Comparison of ENCODE assay signal across 14 mouse cellular contexts in the genomic region with DNA sequence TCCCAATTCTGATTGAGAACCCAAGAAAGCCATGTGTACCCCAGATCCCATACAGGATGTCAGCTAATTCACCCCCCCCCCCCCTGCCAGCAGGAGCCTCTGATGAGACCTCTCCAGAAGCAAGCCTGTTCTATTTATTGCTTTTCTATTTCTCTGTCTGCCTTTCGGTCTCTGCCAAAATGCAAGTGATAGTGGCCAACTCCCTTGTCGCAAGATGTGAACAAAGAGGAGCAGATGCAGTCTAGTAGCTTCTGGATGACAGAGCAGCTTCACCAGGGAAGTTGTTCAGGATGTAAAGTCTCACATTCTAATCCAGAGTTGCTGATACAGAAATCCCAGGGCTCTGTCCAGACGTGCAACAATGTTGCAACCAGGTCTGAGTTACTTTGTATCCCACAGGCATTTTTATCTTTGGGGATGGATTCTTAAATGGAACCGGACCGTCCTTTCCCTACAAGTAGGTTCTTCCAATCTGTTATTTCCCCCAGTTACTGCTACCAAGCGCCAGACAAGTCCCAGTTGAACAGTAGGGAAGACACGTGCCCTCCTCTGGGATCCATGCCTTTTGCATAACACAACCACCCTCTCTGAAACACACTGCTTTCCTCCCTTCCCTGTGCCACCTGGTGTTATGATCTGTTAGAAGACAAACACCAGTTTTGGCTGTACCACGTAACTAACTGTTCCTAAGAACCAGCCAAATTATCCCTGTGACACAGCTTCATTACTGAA.
A peak's percentile ranks its signal among the peaks of the same experiment; 100 is the strongest.
DNase-seq lines count a peak whose midpoint lies in the region; ATAC-seq lines count a peak whose summit lies in the region.
"Had no signal": no experiment of that assay in that cellular context is flagged by ENCODE, and none has a peak within 500 bp of the region (broad histone marks: within the 10 kb centered on the region; RNA-seq: fewer than 3 reads in every experiment).

No protein-coding gene starts in this region.

- no peak for ATAC-seq in midbrain, embryonic 13.5 days

- no peak overlapping the region for H3K27ac ChIP-seq in midbrain, embryonic 13.5 days
- H3K27ac ChIP-seq: embryonic facial prominence, embryonic 13.5 days; heart, embryonic 15.5 days; stomach, postnatal 0 days had no signal

- H3K4me3 ChIP-seq in midbrain, embryonic 13.5 days (replicated peaks), result no peak overlapping the region
- H3K4me3 ChIP-seq: embryonic facial prominence, embryonic 13.5 days; heart, embryonic 15.5 days had no signal

- DNase-seq in heart, adult 8-10 months (ENCODE audit: low spot score), result peak; percentile 24
- no peak for DNase-seq in heart, postnatal 4 days
- DNase-seq in frontal cortex, adult 2 months (ENCODE audit: extremely low spot score in 1 of 2, low spot score in 1 of 2), result peak; percentile 61 to 66
- peak; percentile 55 to 57 for DNase-seq in layer of hippocampus, postnatal 10 days (ENCODE audit: low spot score in 2 of 2)
- peak; percentile 46 to 69 for DNase-seq in right cerebral cortex, postnatal 10 days (ENCODE audit: low spot score in 2 of 2)
- no peak for DNase-seq in cerebellum, postnatal 14 days
- DNase-seq: kidney, adult 8-10 months; liver had no signal

- H3K4me2 ChIP-seq in midbrain, embryonic 13.5 days (replicated peaks), result no peak overlapping the region
- H3K4me2 ChIP-seq: embryonic facial prominence, embryonic 13.5 days; heart, embryonic 15.5 days; midbrain, embryonic 11.5 days had no signal

- H3K9ac ChIP-seq in midbrain, embryonic 13.5 days (replicated peaks), result no peak overlapping the region
- H3K9ac ChIP-seq: embryonic facial prominence, embryonic 13.5 days; heart, embryonic 15.5 days had no signal

- no peaks in the 10 kb centered on the region for H3K9me3 ChIP-seq in midbrain, embryonic 13.5 days
- H3K9me3 ChIP-seq: embryonic facial prominence, embryonic 13.5 days; heart, embryonic 15.5 days had no signal

- H3K27me3 ChIP-seq in midbrain, embryonic 13.5 days, result no peaks in the 10 kb centered on the region
- H3K27me3 ChIP-seq: CH12.LX; embryonic facial prominence, embryonic 13.5 days; heart, embryonic 15.5 days had no signal

- H3K4me1 ChIP-seq in midbrain, embryonic 13.5 days (replicated peaks), result 0 out of 2 replicates have a peak, but pooled peaks cover 5% of the 10 kb centered on the region

- no peaks in the 10 kb centered on the region for H3K36me3 ChIP-seq in midbrain, embryonic 13.5 days
- H3K36me3 ChIP-seq: embryonic facial prominence, embryonic 13.5 days; heart, embryonic 15.5 days had no signal

- 73% methylated on average over 8 of the region's 8 CpGs for WGBS in midbrain, embryonic 13.5 days

Comparison
In these comparisons a context has a peak if more than half of its experiments do, and no peak if none do; other contexts are left out.
1. DNase-seq: peak in heart, adult 8-10 months (single experiment), frontal cortex, adult 2 months (2 of 2), layer of hippocampus, postnatal 10 days (2 of 2) and right cerebral cortex, postnatal 10 days (2 of 2); none in heart, postnatal 4 days (single experiment) and cerebellum, postnatal 14 days (0 of 2).